Mouse (Mus musculus) left cerebral cortex, postnatal 4 days (tissue): Measurements from ENCODE around the gene Ttc9. TPM values are rescaled to one million over a fixed set of nuclear protein-coding genes. Genes with fewer than 3 reads are reported as not detected.

Experiments
- DNase-seq: peaks from one replicate; pipeline ENCODE4 v3.0.0-alpha.2; 2022
- intact Hi-C: fragments of 180-260 bp; cut with DNase I; formaldehyde crosslinking; loops from one replicate; pipeline ENCODE4 v1.15.1; 2025
- total RNA-seq, 2 experiments: library from RNA; stranded (reverse); gene quantifications; 2 replicates each; pipeline ENCODE4 v1.2.3; 2021

Ttc9 gene
- 10 to 100 TPM; 82.0 to 83.6 TPM for total RNA-seq

GRCm38 (mm10) chr12:81630915-81631660, at the start of gene Ttc9:
Gene Ttc9 (plus strand): TSS chr12:81631249.
- intact Hi-C loops: no loop called here
- DNase-seq: peak; percentile 74

GRCm38 (mm10) chr12:81594902-81595671, 36.0 kb upstream of the Ttc9 start, which contains the start of gene Med6:
Gene Med6 (minus strand): TSS chr12:81595008.
- peak; percentile 97 for DNase-seq
- intact Hi-C loops: no loop called here

DNA sequence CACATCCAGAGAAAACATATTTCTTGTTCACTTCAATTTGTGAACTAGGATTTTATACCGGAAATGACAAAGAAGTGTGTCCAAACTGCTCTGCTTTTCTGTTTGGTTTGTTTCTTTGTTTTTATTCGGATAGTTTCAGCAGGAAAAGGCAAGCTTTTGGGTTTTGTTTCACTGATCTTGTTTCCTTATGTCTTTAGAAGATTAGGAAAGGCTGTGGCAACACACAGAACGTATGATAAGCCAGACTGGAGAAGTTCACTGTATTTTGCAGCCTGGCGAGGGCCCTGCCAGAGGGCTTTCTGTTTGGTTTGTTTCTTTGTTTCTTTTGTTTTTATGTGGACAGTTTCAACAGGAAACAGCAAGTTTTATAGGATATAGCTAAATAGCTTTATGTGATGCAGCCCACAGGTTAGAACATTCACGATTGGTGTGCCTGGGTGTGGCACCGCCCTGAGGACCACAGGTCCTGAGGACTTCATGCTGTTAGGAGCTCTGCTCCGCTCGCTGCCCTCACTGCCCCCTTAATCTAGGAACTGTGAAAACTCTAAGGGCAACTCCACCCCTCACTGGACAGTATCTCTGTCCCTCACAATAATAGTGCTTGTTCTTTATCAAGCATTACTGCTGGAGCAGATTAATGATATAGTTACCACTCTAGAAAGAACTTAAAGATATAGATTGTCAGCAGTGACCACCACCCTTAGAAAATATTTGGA, 34.3 kb upstream of the Ttc9 start:
- intact Hi-C loops: no loop called here

GRCm38 (mm10) chr12:81604995-81605784, 25.9 kb upstream of the Ttc9 start:
- intact Hi-C loops: no loop called here
- no peak for DNase-seq

More for the DNA sequence above, 34.3 kb upstream of the Ttc9 start:
- no peak for DNase-seq

GRCm38 (mm10) chr12:81609445-81609844, 21.6 kb upstream of the Ttc9 start:
- intact Hi-C loops: no loop called here
- no peak for DNase-seq

DNA sequence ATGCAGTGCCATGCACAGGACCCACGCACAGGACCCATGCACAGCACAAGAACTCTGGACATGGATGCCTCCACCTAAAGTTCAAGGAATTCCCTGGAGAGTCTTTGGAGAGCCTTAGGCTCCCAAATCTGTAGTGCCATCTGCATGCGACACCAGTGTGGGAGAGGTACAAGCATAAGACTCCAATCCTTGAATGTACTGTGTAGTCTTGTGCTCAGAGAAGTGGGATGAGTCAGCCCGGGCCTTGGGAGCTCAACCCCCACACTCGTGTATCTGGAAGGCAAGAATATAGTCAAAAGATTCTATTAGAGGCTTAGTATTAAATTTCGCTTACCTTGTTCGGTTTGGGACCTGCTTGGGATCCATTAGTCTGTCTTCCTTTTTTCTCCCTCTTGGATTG, 15.2 kb upstream of the Ttc9 start:
- intact Hi-C loops: loop anchor here (5.0 kb wide), 1 partner anchor 171 kb away; no protein-coding TSS in a partner anchor

GRCm38 (mm10) chr12:81616980-81617379, 14.1 kb upstream of the Ttc9 start:
- intact Hi-C loops: loop anchor here (5.0 kb wide), 1 partner anchor 170 kb away; no protein-coding TSS in a partner anchor
- DNase-seq: no peak

More for the DNA sequence above, 15.2 kb upstream of the Ttc9 start:
- DNase-seq: no peak

- peak; percentile 77 for DNase-seq
Measured at GRCm38 (mm10) chr12:81619302-81619701, 11.7 kb upstream of the Ttc9 start.

GRCm38 (mm10) chr12:81623377-81623776, 7.7 kb upstream of the Ttc9 start:
- intact Hi-C loops: no loop called here
- DNase-seq: no peak

More at GRCm38 (mm10) chr12:81619302-81619701, 11.7 kb upstream of the Ttc9 start:
- intact Hi-C loops: loop anchor here (5.0 kb wide), 1 partner anchor 168 kb away; no protein-coding TSS in a partner anchor

DNA sequence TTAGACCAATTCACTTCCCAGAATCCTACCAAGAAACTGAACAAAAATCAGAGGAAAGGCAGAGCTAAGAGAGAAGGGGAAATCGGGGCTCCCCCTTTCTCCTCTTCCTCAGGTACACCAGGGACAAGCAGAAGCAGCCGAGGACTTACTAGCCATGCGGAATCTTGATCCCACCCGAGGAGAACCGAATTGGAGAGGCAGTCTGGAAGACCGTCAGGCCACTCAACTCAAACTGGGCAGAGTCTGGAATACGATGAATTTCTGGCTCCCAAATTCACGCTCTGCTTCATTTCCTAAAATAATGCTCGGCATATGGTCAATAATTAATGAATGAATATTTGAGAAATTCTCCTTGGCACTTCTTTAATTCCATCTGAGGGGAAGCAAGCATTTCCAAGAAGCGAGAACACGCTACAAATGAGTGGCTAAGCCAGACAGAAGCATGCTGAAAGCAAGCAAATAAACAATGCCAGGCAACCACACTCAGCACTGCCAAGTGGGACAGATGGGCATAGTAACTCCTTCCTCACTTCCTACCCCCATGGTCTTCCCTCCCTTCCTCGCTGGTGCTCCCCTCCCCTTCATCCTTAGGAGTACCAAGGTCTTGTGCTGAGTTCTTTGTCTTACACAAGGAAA, 4.7 kb upstream of the Ttc9 start:
- DNase-seq: peak; percentile 50
- intact Hi-C loops: loop anchor here (5.0 kb wide), 1 partner anchor 61 kb away; no protein-coding TSS in a partner anchor

DNA sequence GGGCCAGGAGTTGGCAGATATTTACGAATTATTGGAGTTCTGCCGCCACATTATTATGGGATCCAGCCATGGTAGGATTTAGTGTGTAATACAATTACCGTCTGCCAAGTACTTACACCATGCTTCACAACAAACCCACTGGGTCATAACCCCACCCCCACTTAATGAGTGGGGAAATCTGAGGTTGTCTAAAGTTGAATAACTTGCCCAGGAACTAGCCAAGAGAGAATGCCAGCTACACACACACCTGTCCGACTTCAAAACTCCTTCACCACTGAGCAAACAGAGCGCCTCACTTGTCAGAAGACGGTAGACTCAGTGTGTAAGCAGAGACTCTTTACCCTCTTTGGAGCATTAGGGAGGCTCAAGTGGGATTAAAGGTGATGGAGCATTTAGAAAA, 3.6 kb upstream of the Ttc9 start:
- intact Hi-C loops: loop anchor here (5.0 kb wide), 1 partner anchor 60 kb away; no protein-coding TSS in a partner anchor

GRCm38 (mm10) chr12:81628091-81628490, 3.0 kb upstream of the Ttc9 start:
- no peak for DNase-seq
- intact Hi-C loops: loop anchor here (5.0 kb wide), 1 partner anchor 59 kb away; no protein-coding TSS in a partner anchor

More for the DNA sequence above, 3.6 kb upstream of the Ttc9 start:
- no peak for DNase-seq

DNA sequence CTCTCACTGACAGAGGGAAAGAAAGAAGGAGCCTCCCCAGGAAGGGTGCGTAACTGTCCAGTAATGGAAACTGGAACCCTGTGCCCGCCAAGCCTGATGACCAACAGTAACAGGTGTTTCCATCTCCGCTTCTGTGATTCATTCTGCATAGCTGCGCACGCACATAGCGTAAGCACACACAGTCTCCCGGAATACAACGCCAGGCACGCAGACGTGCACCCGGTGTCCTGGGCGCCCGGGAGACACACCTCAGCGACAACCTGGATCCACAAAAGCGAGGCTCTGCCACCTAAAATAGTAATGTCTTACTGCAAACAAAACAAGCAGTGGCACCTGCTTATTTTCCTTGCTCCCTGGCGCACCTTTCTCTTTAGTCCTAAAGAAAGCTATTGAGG, 532 bp upstream of the Ttc9 start:
- intact Hi-C loops: no loop called here
- DNase-seq: peak; percentile 58

- intact Hi-C loops: no loop called here
- DNase-seq: peak; percentile 49
Measured at GRCm38 (mm10) chr12:81631661-81632401, 782 bp downstream of the Ttc9 start.

- no peak for DNase-seq
- intact Hi-C loops: no loop called here
Measured at GRCm38 (mm10) chr12:81633246-81633645, 2.2 kb downstream of the Ttc9 start.

GRCm38 (mm10) chr12:81640656-81641055, 9.6 kb downstream of the Ttc9 start:
- DNase-seq: no peak
- intact Hi-C loops: no loop called here

DNA sequence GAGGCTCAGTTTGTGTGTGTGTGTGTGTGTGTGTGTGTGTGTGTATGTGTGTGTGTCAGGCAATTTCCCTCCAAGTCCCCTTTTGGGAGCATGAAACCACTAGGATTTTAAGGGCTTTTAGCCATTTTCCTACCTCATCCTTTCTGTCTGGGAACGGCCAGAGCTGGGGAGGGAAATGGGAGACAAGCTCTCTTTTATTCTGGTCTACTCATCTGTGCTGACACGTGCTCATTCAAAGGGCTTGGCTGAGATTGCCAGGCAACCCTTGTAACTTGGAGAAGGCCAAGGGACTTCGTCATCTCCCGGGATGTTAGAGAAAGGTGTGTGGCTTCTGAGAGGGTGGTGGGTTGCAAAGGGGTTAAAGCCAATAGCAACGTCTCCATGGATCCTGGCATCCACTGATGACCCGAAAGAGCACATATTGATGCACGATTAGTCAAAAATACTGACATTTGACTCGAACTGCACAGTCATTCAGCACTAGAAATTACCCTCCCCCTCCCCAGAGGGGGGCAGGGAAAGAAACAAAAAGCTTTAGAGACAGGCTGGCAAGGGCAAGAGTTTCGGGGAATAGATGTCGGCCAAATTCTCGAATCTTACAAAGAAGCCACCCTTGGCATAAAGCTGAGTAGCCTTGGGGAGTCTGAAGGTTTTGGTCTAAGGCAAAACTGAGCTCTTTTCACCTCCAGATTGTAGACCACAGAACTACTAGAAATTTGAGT, 11.5 kb downstream of the Ttc9 start:
- intact Hi-C loops: no loop called here
- peak; percentile 61 for DNase-seq

DNA sequence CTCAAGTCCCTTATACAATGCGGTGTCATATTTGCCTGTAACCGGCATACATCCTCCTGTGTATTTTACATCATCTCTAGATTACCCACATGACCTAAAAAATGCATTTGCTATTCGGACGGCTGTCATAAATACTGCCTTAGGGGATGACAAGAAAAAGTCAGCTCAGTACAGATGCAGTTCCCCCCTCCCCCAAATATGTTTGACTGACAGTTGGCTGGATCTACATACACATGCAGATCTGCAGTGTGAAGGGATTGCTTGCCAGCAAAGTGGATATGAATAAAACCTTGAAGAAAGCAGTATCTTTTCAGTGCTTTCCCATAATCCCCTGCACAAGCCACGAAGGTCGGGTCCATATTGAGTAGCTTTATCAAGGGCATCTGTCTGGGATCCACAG, 15.8 kb downstream of the Ttc9 start:
- no peak for DNase-seq
- intact Hi-C loops: no loop called here
